Mouse (Mus musculus) neural tube, embryonic 14.5 days (tissue): ENCODE data around the gene Col5a3. TPM values are rescaled to one million over a fixed set of nuclear protein-coding genes. Genes with fewer than 3 reads are reported as not detected.
"Not testable (repeated sequence)": the region's sequence is repeated elsewhere in the genome, so short reads cannot be mapped to it uniquely, and the experiment has no call there.

Experiments
- ATAC-seq: fragments of 200-750 bp; cut with Nextera tagmentation; 2 replicates; pipeline ENCODE4 v1.8.0; 2017; ENCODE audit warnings: low read depth, mild to moderate bottlenecking, moderate TSS enrichment, moderate library complexity
- H3K27ac ChIP-seq: fragments of 300-500 bp; sonication (generic); 2 replicates; pipeline ENCODE4 v1.5.1; 2014; ENCODE audit warnings: low read depth, mild to moderate bottlenecking, control low read depth, low read length, moderate library complexity, mixed read lengths
- H3K27me3 ChIP-seq: fragments of 300-500 bp; sonication (generic); 2 replicates; pipeline ENCODE4 v1.6.1; 2014; ENCODE audit warnings: low read length; ENCODE audit not compliant: control insufficient read depth, insufficient read depth
- H3K36me3 ChIP-seq: fragments of 300-500 bp; sonication (generic); 2 replicates; pipeline ENCODE4 v1.6.1; 2014; ENCODE audit warnings: low read length, mixed read lengths; ENCODE audit not compliant: control insufficient read depth, insufficient read depth
- H3K4me1 ChIP-seq: fragments of 300-500 bp; sonication (generic); 2 replicates; pipeline ENCODE4 v1.6.1; 2014; ENCODE audit warnings: low read length; ENCODE audit not compliant: control insufficient read depth, insufficient read depth
- H3K4me2 ChIP-seq: fragments of 300-500 bp; sonication (generic); 2 replicates; pipeline ENCODE4 v1.6.1; 2014; ENCODE audit warnings: mild to moderate bottlenecking, low read depth, low read length, control low read depth
- H3K4me3 ChIP-seq: fragments of 300-500 bp; sonication (generic); 2 replicates; pipeline ENCODE4 v1.5.1; 2014; ENCODE audit warnings: low read depth, low read length, control low read depth, mixed read lengths
- H3K9ac ChIP-seq: fragments of 300-500 bp; sonication (generic); replicated peaks from 2 replicates; pipeline ENCODE4 v1.6.1; 2014; ENCODE audit warnings: low read depth, mild to moderate bottlenecking, control low read depth, low read length, mixed read lengths
- H3K9me3 ChIP-seq: fragments of 300-500 bp; sonication (generic); 2 replicates; pipeline ENCODE4 v1.6.1; 2016; ENCODE audit warnings: low read length; ENCODE audit not compliant: control insufficient read depth
- WGBS: fragments of 180-500 bp; shearing (Covaris S2); extraction: QIAGEN DNeasy Blood & Tissue Kit; methylation state at CpG from one replicate; pipeline ENCODE4 v1.1.7; 2014; 5-methylcytosine and 5-hydroxymethylcytosine counted together
- polyA plus RNA-seq: library from polyadenylated mRNA; unstranded; fragments of >200 nt; fragmentation: Nextera tagmentation; extraction: Ambion mirVana; gene quantifications from 2 replicates; pipeline ENCODE4 v1.2.1, GENCODE M21; 2014

The Col5a3 gene
- polyA plus RNA-seq, 1 experiment from 2014 or later = 0.76 TPM

GRCm38 (mm10) chr9:20837184-20837947 lies 22.5 kb upstream of the Col5a3 start:
- H3K4me3 ChIP-seq = no peak overlapping the region
- ATAC-seq = no peak
- no peak overlapping the region for H3K9ac ChIP-seq
- 76% methylated on average over 9 of the region's 9 CpGs for WGBS
- no peaks in the 10 kb centered on the region for H3K36me3 ChIP-seq
- H3K9me3 ChIP-seq = no peaks in the 10 kb centered on the region
- no peak overlapping the region for H3K4me2 ChIP-seq
- no peak overlapping the region for H3K27ac ChIP-seq
- H3K27me3 ChIP-seq = no peaks in the 10 kb centered on the region
- no peaks in the 10 kb centered on the region for H3K4me1 ChIP-seq

- not testable (repeated sequence) for H3K27ac ChIP-seq, H3K4me2 ChIP-seq, H3K9ac ChIP-seq, H3K36me3 ChIP-seq, H3K9me3 ChIP-seq, H3K4me3 ChIP-seq, ATAC-seq, H3K4me1 ChIP-seq, H3K27me3 ChIP-seq
- 84% methylated on average over 9 of the region's 11 CpGs for WGBS
Measured at GRCm38 (mm10) chr9:20835431-20835954, 20.6 kb upstream of the Col5a3 start.

GRCm38 (mm10) chr9:20834881-20835280 lies 20.0 kb upstream of the Col5a3 start:
- H3K4me2 ChIP-seq = no peak overlapping the region
- ATAC-seq = no peak
- no peak overlapping the region for H3K9ac ChIP-seq
- H3K27me3 ChIP-seq = no peaks in the 10 kb centered on the region
- 89% methylated on average over 1 of the region's 1 CpGs for WGBS
- no peaks in the 10 kb centered on the region for H3K9me3 ChIP-seq
- no peaks in the 10 kb centered on the region for H3K36me3 ChIP-seq
- no peak overlapping the region for H3K27ac ChIP-seq
- H3K4me1 ChIP-seq = no peaks in the 10 kb centered on the region
- no peak overlapping the region for H3K4me3 ChIP-seq

- H3K27ac ChIP-seq = no peak overlapping the region
- WGBS = 15% methylated on average over 19 of the region's 19 CpGs
Measured at GRCm38 (mm10) chr9:20830901-20831643, 16.2 kb upstream of the Col5a3 start.

GRCm38 (mm10) chr9:20828127-20828526 lies 13.3 kb upstream of the Col5a3 start:
- no peak for ATAC-seq
- H3K4me1 ChIP-seq = no peaks in the 10 kb centered on the region
- no peaks in the 10 kb centered on the region for H3K36me3 ChIP-seq
- 100% methylated on average over 1 of the region's 1 CpGs for WGBS
- no peak overlapping the region for H3K9ac ChIP-seq
- no peak overlapping the region for H3K4me2 ChIP-seq
- no peaks in the 10 kb centered on the region for H3K9me3 ChIP-seq
- no peak overlapping the region for H3K27ac ChIP-seq
- no peaks in the 10 kb centered on the region for H3K27me3 ChIP-seq
- no peak overlapping the region for H3K4me3 ChIP-seq

More at GRCm38 (mm10) chr9:20830901-20831643, 16.2 kb upstream of the Col5a3 start:
- no peak overlapping the region for H3K4me3 ChIP-seq
- H3K36me3 ChIP-seq = no peaks in the 10 kb centered on the region
- H3K9ac ChIP-seq = 0 out of 2 replicates have a peak overlapping the region, but pooled peaks have one; percentile 28
- 0 out of 2 replicates have a peak overlapping the region, but pooled peaks have one; percentile 27 for H3K4me2 ChIP-seq
- H3K9me3 ChIP-seq = no peaks in the 10 kb centered on the region
- H3K27me3 ChIP-seq = no peaks in the 10 kb centered on the region
- peak; percentile 94 for ATAC-seq
- H3K4me1 ChIP-seq = no peaks in the 10 kb centered on the region

- Histone ChIP-seq H3K27me3 (no peaks in the 10 kb centered on the region), H3K4me1 (no peaks in the 10 kb centered on the region), H3K27ac (no peak overlapping the region), H3K9me3 (no peaks in the 10 kb centered on the region), H3K36me3 (no peaks in the 10 kb centered on the region), H3K4me2 (no peak overlapping the region), H3K4me3 (no peak overlapping the region), H3K9ac (no peak overlapping the region)
- no peak for ATAC-seq
- WGBS = 72% methylated on average over 5 of the region's 5 CpGs
Measured at GRCm38 (mm10) chr9:20825781-20826180, 10.9 kb upstream of the Col5a3 start.

- no peaks in the 10 kb centered on the region for H3K9me3 ChIP-seq
- no peaks in the 10 kb centered on the region for H3K36me3 ChIP-seq
- H3K4me1 ChIP-seq = no peaks in the 10 kb centered on the region
- H3K4me2 ChIP-seq = no peak overlapping the region
- H3K9ac ChIP-seq = no peak overlapping the region
- no peak overlapping the region for H3K27ac ChIP-seq
- no peak overlapping the region for H3K4me3 ChIP-seq
- no peaks in the 10 kb centered on the region for H3K27me3 ChIP-seq
- ATAC-seq = no peak
- WGBS = 87% methylated on average over 3 of the region's 3 CpGs
Measured at GRCm38 (mm10) chr9:20822821-20823220, 8.0 kb upstream of the Col5a3 start.

GRCm38 (mm10) chr9:20820001-20820400 lies 5.1 kb upstream of the Col5a3 start:
- Histone ChIP-seq H3K4me1 (0 out of 2 replicates have a peak, but pooled peaks cover under 1% of the 10 kb centered on the region), H3K9me3 (no peaks in the 10 kb centered on the region), H3K27me3 (no peaks in the 10 kb centered on the region), H3K36me3 (no peaks in the 10 kb centered on the region), H3K27ac (no peak overlapping the region), H3K4me3 (no peak overlapping the region), H3K9ac (no peak overlapping the region), H3K4me2 (no peak overlapping the region)
- no peak for ATAC-seq
- 82% methylated on average over 5 of the region's 5 CpGs for WGBS

- WGBS = 86% methylated on average over 6 of the region's 6 CpGs
- ATAC-seq = no peak
- H3K4me1 ChIP-seq = 0 out of 2 replicates have a peak, but pooled peaks cover 5% of the 10 kb centered on the region
- H3K27me3 ChIP-seq = peaks cover 3% of the 10 kb centered on the region; the same call in 1 of the 2 replicates
- no peaks in the 10 kb centered on the region for H3K9me3 ChIP-seq
- H3K9ac ChIP-seq = no peak within 1 kb of the TSS
- no peak within 1 kb of the TSS for H3K27ac ChIP-seq
- H3K4me2 ChIP-seq = no peak within 1 kb of the TSS
- H3K4me3 ChIP-seq = no peak within 1 kb of the TSS
- H3K36me3 ChIP-seq = no peaks in the 10 kb centered on the region
Measured at GRCm38 (mm10) chr9:20818236-20818635, 3.4 kb upstream of the Col5a3 start, which contains the start of gene Rdh8. Gene Rdh8 (plus strand): TSS chr9:20818503.
